ENCODE assay signal across 10 mouse cellular contexts in genomic region chr11:112786427-112786826, GRCm38 (mm10). TPM values are rescaled to one million over a fixed set of nuclear protein-coding genes. Genes with fewer than 3 reads are reported as not detected.
A peak's percentile ranks its signal among the peaks of the same experiment; 100 is the strongest.
DNase-seq lines count a peak whose midpoint lies in the region; ATAC-seq and TF ChIP-seq lines count a peak whose summit lies in the region.
"Had no signal": no experiment of that assay in that cellular context is flagged by ENCODE, and none has a peak within 500 bp of the region (broad histone marks: within the 10 kb centered on the region; RNA-seq: fewer than 3 reads in every experiment).

No protein-coding gene starts in this region.

- no peak for TF ChIP-seq CTCF in brain, embryonic 14.5 days (IDR thresholded peaks at IDR 0.05; ENCODE audit: borderline replicate concordance, extremely low read depth, insufficient read depth, insufficient read length)

- no peak for ATAC-seq in hindbrain, embryonic 11.5 days (ENCODE audit: low FRiP score)
- ATAC-seq: Patski had no signal

- no peaks in the 10 kb centered on the region for H3K27me3 ChIP-seq in hindbrain, embryonic 11.5 days (ENCODE audit: control insufficient read depth, insufficient read depth, low read length)
- H3K27me3 ChIP-seq in midbrain, embryonic 10.5 days (ENCODE audit: low read depth, poor library complexity, severe bottlenecking): peaks cover 57% of the 10 kb centered on the region
- H3K27me3 ChIP-seq: Patski had no signal

- H3K9me3 ChIP-seq in hindbrain, embryonic 11.5 days (ENCODE audit: control insufficient read depth, low read length): no peaks in the 10 kb centered on the region
- H3K9me3 ChIP-seq in midbrain, embryonic 10.5 days (replicated peaks): no peaks in the 10 kb centered on the region

- peak; percentile 28 for DNase-seq in 3134 (ENCODE audit: extremely low read depth, insufficient read length, low spot score)
- peak; percentile 51 for DNase-seq in brain, embryonic 14.5 days (ENCODE audit: low read depth)
- DNase-seq in hindbrain, embryonic 11.5 days (ENCODE audit: low spot score): peak; percentile 41
- DNase-seq in midbrain, embryonic 10.5 days (ENCODE audit: low spot score): no peak
- no peak for DNase-seq in gastrocnemius, postnatal 4 days (ENCODE audit: low spot score in 2 of 2)
- DNase-seq in urinary bladder, postnatal 14 days (ENCODE audit: low spot score): no peak
- no peak for DNase-seq in urinary bladder, postnatal 25 days (ENCODE audit: low spot score)
- DNase-seq: thymus, adult 2 months had no signal

- peak overlapping the region; percentile 46; the same call in 1 of the 2 replicates for H3K9ac ChIP-seq in hindbrain, embryonic 11.5 days (ENCODE audit: low read depth, low read length)

- H3K36me3 ChIP-seq in hindbrain, embryonic 11.5 days (ENCODE audit: control insufficient read depth, insufficient read depth, low read length): no peaks in the 10 kb centered on the region
- H3K36me3 ChIP-seq in midbrain, embryonic 10.5 days: peaks cover 21% of the 10 kb centered on the region

- H3K27ac ChIP-seq in hindbrain, embryonic 11.5 days (ENCODE audit: low read depth, low read length): no peak overlapping the region
- H3K27ac ChIP-seq in midbrain, embryonic 10.5 days (replicated peaks): no peak overlapping the region

- 54% methylated on average over 4 of the region's 4 CpGs for WGBS in hindbrain, embryonic 11.5 days
- WGBS in midbrain, embryonic 10.5 days: 62% methylated on average over 4 of the region's 4 CpGs

- TF ChIP-seq POLR2A in brain, embryonic 14.5 days (IDR thresholded peaks at IDR 0.05; ENCODE audit: borderline replicate concordance, extremely low read depth, insufficient read depth, insufficient read length, poor library complexity, severe bottlenecking): no peak

- H3K4me1 ChIP-seq in hindbrain, embryonic 11.5 days (replicated peaks; ENCODE audit: control insufficient read depth, insufficient read depth, low read length): peaks cover 8% of the 10 kb centered on the region
- peaks cover 63% of the 10 kb centered on the region for H3K4me1 ChIP-seq in midbrain, embryonic 10.5 days

- peak overlapping the region; percentile 39 for H3K4me2 ChIP-seq in hindbrain, embryonic 11.5 days (replicated peaks; ENCODE audit: low read depth, low read length)

- H3K4me3 ChIP-seq in hindbrain, embryonic 11.5 days (ENCODE audit: low read depth, low read length): peak overlapping the region; percentile 28; the same call in 1 of the 2 replicates
- H3K4me3 ChIP-seq in midbrain, embryonic 10.5 days: peak overlapping the region; percentile 87; the same call in 1 of the 2 replicates
- H3K4me3 ChIP-seq: erythroblast, embryonic 14.5 days had no signal

RNA-seq across cellular contexts. Expression of gene Sox9, which starts 4.4 kb away (rescaled TPM):
- 24.1 and 33.2 TPM in 2 replicates for polyA plus RNA-seq in brain, embryonic 14.5 days (2012; rRNA removed)
- 127 and 137 TPM in 2 replicates for polyA plus RNA-seq in hindbrain, embryonic 11.5 days (2014; fragmentation: Nextera tagmentation; extraction: Ambion mirVana)
- polyA plus RNA-seq in midbrain, embryonic 10.5 days (2016; fragmentation: Nextera tagmentation; extraction: Ambion mirVana): 61.8 and 108 TPM in 2 replicates
- 1 to 10 TPM; 3.1 to 4.0 TPM for total RNA-seq in gastrocnemius, postnatal 4 days (2021)
- polyA plus RNA-seq: erythroblast, embryonic 14.5 days had no signal

Comparison
In these comparisons a context has a peak if more than half of its experiments do, and no peak if none do; other contexts are left out.
1. DNase-seq: peak in 3134 (single experiment), brain, embryonic 14.5 days (single experiment) and hindbrain, embryonic 11.5 days (single experiment); none in midbrain, embryonic 10.5 days (single experiment), gastrocnemius, postnatal 4 days (0 of 2), urinary bladder, postnatal 14 days (single experiment) and urinary bladder, postnatal 25 days (single experiment).